Mouse (Mus musculus): ENCODE measurements around the gene Slc17a8.
"Not testable (repeated sequence)": the region's sequence is repeated elsewhere in the genome, so short reads cannot be mapped to it uniquely, and the experiment has no call there.

The Slc17a8 gene

GRCm38 (mm10) chr10:89621129-89621528 lies at the start of gene Slc17a8:
TSS of gene Slc17a8 (minus strand) at chr10:89621253.
- DNase-seq (ENCODE audit: low read depth), result no peak

DNA sequence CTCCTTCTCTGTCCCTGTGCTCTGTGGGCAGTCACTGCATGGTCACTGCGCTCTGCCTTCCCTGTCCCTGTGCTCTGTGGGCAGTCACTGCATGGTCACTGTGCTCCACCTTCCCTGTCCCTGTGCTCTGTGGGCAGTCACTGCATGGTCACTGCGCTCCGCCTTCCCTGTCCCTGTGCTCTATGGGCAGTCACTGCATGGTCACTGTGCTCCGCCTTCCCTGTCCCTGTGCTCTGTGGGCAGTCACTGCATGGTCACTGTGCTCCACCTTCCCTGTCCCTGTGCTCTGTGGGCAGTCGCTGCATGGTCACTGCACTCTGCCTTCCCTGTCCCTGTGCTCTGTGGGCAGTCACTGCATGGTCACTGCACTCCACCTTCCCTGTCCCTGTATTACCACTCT lies 49.3 kb upstream of the Slc17a8 start:
- DNase-seq (ENCODE audit: low read depth), result not testable (repeated sequence)

DNA sequence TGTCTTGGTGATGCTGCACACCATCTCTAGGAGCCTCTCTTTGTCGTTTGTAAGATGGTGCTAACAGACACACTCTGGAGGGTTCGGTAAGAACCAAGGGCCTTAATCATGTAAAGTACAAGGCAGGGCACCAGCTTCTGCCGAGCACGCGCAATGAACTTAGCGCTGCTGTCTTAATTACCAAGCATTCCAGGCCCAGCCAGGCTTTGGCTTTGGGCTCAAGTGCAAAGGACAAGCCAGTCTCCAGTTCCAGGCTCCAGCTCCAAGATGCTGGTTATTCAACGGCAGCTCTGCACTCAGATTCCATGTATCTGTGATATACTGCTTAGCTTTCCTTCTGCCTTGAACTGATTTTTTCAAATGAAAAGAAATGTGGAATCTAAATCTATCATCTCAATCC lies 46.5 kb upstream of the Slc17a8 start:
- DNase-seq (ENCODE audit: low read depth), result no peak

DNA sequence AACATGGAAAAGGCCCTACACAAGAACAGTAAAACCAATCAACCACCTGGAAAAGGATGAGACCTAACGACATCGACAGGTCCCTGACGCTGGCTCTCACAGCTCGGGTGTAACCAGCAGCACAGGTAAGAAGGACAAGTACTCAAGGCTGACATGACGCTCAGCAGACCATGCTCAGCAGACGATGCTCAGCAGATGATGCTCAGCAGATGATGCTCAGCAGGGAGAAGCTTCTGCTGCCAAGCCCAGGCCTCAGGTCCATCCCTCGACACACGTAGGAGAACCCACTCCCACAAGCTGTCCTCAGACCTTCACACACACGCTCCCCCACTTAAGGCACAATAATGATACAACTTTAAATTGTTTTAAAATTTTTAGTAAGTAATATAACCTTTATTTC lies 44.6 kb upstream of the Slc17a8 start:
- no peak for DNase-seq (ENCODE audit: low read depth)

DNA sequence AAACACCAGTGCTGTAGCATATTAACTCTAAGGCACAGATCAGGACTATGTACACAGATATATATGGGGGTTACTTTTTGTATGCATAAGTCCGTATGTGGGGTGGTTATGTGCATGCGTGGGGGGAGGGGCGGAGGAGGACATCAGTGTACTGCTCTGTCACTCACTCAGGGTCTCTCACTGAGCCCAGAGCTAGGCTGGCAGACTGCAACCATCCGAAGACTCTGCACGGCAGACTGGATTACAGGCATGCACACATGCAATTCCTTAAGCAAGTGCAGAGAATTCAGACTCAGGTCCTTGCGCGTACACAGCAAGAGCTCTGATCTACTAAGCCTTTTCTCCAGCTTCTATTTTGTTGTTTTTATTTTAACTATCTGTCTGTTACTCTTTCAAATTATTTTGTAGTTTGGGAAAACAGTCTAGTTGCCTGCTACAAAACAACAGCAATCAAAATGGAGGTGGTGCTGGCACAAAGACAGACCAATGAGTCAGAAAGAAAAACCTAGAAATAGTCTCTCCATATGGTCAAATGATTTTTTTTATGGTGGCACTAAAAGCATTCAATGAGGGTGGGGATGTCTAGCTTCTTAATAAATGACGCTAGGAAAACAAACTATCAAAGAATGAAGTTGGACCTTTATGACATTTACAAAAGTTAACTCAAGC lies 44.1 kb upstream of the Slc17a8 start:
- no peak for DNase-seq (ENCODE audit: low read depth)

DNA sequence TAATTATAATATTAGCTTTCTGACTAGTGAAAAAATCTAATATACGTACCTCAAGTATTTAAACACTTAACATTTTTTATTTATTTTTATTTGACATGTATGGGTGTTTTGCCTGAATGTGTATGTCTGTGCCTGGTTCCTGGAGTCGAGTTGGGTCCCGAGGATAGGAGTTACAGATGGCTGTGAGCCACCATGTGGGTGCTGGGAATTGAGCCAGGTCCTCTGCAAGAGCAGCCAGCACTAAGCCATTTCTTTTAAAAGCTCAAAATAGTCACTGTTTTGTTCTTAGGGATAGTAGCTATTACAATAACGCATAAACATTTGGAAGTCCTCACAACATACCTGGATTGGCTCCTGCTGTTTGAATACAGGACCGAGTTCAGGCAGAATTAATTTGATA lies 35.3 kb upstream of the Slc17a8 start:
- DNase-seq (ENCODE audit: low read depth), result no peak

GRCm38 (mm10) chr10:89652912-89653311 lies 31.9 kb upstream of the Slc17a8 start:
- no peak for DNase-seq (ENCODE audit: low read depth)

GRCm38 (mm10) chr10:89651691-89652090 lies 30.6 kb upstream of the Slc17a8 start:
- DNase-seq (ENCODE audit: low read depth), result no peak

GRCm38 (mm10) chr10:89646918-89647317 lies 25.9 kb upstream of the Slc17a8 start:
- no peak for DNase-seq (ENCODE audit: low read depth)

GRCm38 (mm10) chr10:89637001-89637400 lies 15.9 kb upstream of the Slc17a8 start:
- DNase-seq (ENCODE audit: low read depth), result no peak

DNA sequence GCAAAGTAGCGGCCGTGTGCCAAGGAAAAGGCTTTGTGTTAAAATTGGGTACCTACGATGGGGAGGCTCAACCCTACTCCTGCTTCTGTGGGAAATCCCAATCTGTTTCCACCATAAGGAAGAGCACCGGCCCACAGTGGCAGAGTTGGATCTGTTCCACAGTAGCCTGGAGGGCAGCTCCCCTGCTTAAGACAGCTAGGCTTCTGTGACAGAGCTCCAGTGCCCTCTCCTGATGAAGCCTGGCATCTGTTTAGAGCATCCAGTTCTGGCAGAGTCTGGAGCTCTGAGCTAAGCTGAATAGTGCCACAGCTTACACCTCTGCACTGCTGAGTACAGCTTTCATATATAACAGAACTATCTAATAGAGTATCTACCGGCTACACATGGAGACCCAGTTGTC lies 14.0 kb upstream of the Slc17a8 start:
- DNase-seq (ENCODE audit: low read depth), result peak; percentile 69

GRCm38 (mm10) chr10:89633736-89634426 lies 12.8 kb upstream of the Slc17a8 start:
- DNase-seq (ENCODE audit: low read depth), result no peak

- no peak for DNase-seq (ENCODE audit: low read depth)
Observed at GRCm38 (mm10) chr10:89633121-89633520, 12.1 kb upstream of the Slc17a8 start.

DNA sequence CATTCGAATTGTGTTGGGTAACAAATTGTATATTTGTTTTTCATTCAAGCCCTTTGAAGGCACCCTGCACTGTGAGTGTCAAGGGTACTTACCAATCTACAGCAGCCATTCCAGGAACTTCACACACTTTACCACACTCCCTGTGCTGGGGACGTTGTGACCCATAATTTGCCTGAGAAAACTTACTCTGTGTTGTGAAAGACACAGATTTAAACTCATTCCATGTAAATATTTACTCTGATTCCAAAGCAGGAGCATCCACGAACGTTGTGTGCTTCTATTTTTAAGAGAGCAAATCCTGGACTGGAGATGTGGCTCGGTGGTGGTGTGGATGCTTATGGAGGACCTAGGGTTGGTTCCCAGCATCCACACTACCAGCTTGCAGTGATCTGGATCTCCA lies 10.8 kb upstream of the Slc17a8 start:
- DNase-seq (ENCODE audit: low read depth), result no peak

- DNase-seq (ENCODE audit: low read depth), result no peak
Observed at GRCm38 (mm10) chr10:89630564-89630963, 9.5 kb upstream of the Slc17a8 start.

GRCm38 (mm10) chr10:89630052-89630451 lies 9.0 kb upstream of the Slc17a8 start:
- DNase-seq (ENCODE audit: low read depth), result peak; percentile 87

GRCm38 (mm10) chr10:89626714-89627113 lies 5.7 kb upstream of the Slc17a8 start:
- no peak for DNase-seq (ENCODE audit: low read depth)

GRCm38 (mm10) chr10:89624196-89624595 lies 3.1 kb upstream of the Slc17a8 start:
- no peak for DNase-seq (ENCODE audit: low read depth)

DNA sequence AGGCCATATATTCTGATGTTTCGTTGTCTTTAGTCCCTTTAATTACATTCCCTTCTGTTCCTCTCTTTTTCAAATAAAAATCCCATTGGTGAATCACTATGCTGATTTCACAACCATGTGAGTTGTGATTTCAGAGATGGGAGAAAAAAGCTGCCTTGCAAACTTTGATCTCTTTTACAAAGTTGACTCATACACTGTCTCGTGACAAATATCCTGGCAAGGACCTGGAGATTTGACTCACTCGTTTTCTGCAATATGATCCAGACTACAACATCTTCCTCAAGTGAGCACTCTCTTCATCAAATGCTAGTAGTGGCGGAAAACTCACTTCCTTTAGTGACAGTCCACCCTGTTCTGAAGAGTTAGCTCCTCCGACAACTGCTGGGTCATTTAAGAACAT lies 21.7 kb downstream of the Slc17a8 start:
- DNase-seq (ENCODE audit: low read depth), result peak; percentile 95

GRCm38 (mm10) chr10:89597275-89597674 lies 23.8 kb downstream of the Slc17a8 start:
- peak; percentile 96 for DNase-seq (ENCODE audit: low read depth)

- DNase-seq (ENCODE audit: low read depth), result no peak
Observed at GRCm38 (mm10) chr10:89595935-89596334, 25.1 kb downstream of the Slc17a8 start.

DNA sequence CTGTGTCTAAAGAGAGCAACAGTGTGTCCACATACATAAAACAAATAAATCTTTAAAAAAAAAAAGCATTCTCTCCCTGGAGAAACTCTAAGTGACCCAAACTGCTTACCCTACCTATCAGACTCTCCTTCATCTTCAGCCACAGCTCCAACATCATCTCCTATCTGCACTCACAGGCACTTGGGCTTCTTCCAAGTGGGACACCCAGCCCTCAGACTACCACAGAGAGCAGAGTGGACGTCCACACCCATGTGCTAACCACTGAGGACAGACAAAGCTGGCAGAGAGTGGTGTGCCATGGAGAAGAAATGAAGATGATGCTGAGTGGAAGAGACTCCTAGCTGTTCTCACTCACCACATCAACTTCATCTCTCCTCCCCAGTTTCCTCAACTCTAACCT lies 25.5 kb downstream of the Slc17a8 start:
- no peak for DNase-seq (ENCODE audit: low read depth)

DNA sequence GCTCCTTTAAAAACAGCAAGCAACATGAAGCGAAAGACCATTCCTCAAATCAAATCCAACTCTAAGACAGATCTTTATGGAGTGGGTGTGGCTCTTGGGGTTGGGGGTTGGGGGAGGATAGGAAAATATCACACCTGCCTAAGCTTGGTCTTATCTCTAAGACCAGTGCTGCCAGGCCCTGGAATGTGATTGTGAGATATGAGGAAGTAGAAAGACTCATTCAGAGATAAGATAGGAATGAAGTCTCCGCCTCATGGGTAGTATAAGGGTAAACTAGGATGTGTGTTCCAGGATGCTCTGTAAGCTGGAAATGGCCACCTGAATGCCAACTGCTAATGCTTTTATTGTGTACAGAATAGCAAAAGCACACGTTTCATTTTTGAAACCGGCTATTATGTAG lies 26.7 kb downstream of the Slc17a8 start:
- DNase-seq (ENCODE audit: low read depth), result peak; percentile 70

- no peak for DNase-seq (ENCODE audit: low read depth)
Observed at GRCm38 (mm10) chr10:89592797-89593196, 28.3 kb downstream of the Slc17a8 start.

Data from 416B (cell line).